Mouse (Mus musculus) liver, embryonic 12.5 days (tissue): Measurements from ENCODE around the gene Hoxd9. TPM values are rescaled to one million over a fixed set of nuclear protein-coding genes. Genes with fewer than 3 reads are reported as not detected.

ENCODE experiments used
- ATAC-seq: fragments of 200-750 bp; cut with Nextera tagmentation; 2 replicates; pipeline ENCODE4 v1.8.0; 2017; ENCODE audit warnings: moderate number of reproducible peaks, mild to moderate bottlenecking, moderate library complexity
- H3K27ac ChIP-seq: fragments of 300-500 bp; sonication (generic); 2 replicates; pipeline ENCODE4 v1.5.1; 2016; ENCODE audit warnings: mild to moderate bottlenecking
- H3K27me3 ChIP-seq: fragments of 300-500 bp; sonication (generic); replicated peaks from 2 replicates; pipeline ENCODE4 v1.6.1; 2016; ENCODE audit warnings: mild to moderate bottlenecking, moderate library complexity
- H3K36me3 ChIP-seq: fragments of 300-500 bp; sonication (generic); 2 replicates; pipeline ENCODE4 v1.6.1; 2016; ENCODE audit warnings: mild to moderate bottlenecking, moderate library complexity
- H3K4me1 ChIP-seq: fragments of 300-500 bp; sonication (generic); 2 replicates; pipeline ENCODE4 v1.6.1; 2016
- H3K4me2 ChIP-seq: fragments of 300-500 bp; sonication (generic); 2 replicates; pipeline ENCODE4 v1.6.1; 2016; ENCODE audit warnings: mild to moderate bottlenecking, moderate library complexity
- H3K4me3 ChIP-seq: fragments of 300-500 bp; sonication (generic); 2 replicates; pipeline ENCODE4 v1.5.1; 2016; ENCODE audit warnings: mild to moderate bottlenecking, moderate library complexity
- H3K9ac ChIP-seq: fragments of 300-500 bp; sonication (generic); 2 replicates; pipeline ENCODE4 v1.6.1; 2016; ENCODE audit warnings: mild to moderate bottlenecking, moderate library complexity
- H3K9me3 ChIP-seq: fragments of 300-500 bp; sonication (generic); replicated peaks from 2 replicates; pipeline ENCODE4 v1.6.1; 2016; ENCODE audit warnings: mild to moderate bottlenecking, moderate library complexity
- WGBS: fragments of 180-500 bp; shearing (Covaris S2); methylation state at CpG from one replicate; pipeline ENCODE4 v1.1.7; 2016; ENCODE audit not compliant: insufficient replicate concordance; 5-methylcytosine and 5-hydroxymethylcytosine counted together
- polyA plus RNA-seq: library from polyadenylated mRNA; unstranded; fragments of >200 nt; fragmentation: Nextera tagmentation; extraction: Ambion mirVana; gene quantifications from 2 replicates; pipeline ENCODE4 v1.2.1, GENCODE M21; 2016

Gene Hoxd9
- polyA plus RNA-seq, 1 experiment from 2014 or later: 0.06 TPM

- H3K27ac ChIP-seq: no peak overlapping the region
- WGBS: 31% methylated on average over 13 of the region's 13 CpGs
- no peak for ATAC-seq
- H3K4me1 ChIP-seq: peaks cover 5% of the 10 kb centered on the region; the same call in 1 of the 2 replicates
- H3K9ac ChIP-seq: no peak overlapping the region
- H3K27me3 ChIP-seq: peaks cover 98% of the 10 kb centered on the region
- H3K4me3 ChIP-seq: no peak overlapping the region
- no peaks in the 10 kb centered on the region for H3K36me3 ChIP-seq
- H3K9me3 ChIP-seq: no peaks in the 10 kb centered on the region
- no peak overlapping the region for H3K4me2 ChIP-seq
Observed at GRCm38 (mm10) chr2:74728303-74728680, 30.8 kb downstream of the Hoxd9 start.

GRCm38 (mm10) chr2:74730331-74730730, 32.8 kb downstream of the Hoxd9 start:
- H3K27ac ChIP-seq: no peak overlapping the region
- WGBS: 21% methylated on average over 8 of the region's 8 CpGs
- no peak for ATAC-seq
- no peak overlapping the region for H3K4me3 ChIP-seq
- H3K9ac ChIP-seq: no peak overlapping the region
- peaks cover 98% of the 10 kb centered on the region for H3K27me3 ChIP-seq
- H3K9me3 ChIP-seq: no peaks in the 10 kb centered on the region
- H3K4me2 ChIP-seq: no peak overlapping the region
- H3K36me3 ChIP-seq: no peaks in the 10 kb centered on the region
- H3K4me1 ChIP-seq: peaks cover 5% of the 10 kb centered on the region; the same call in 1 of the 2 replicates

- H3K27ac ChIP-seq: no peak overlapping the region
- H3K36me3 ChIP-seq: no peaks in the 10 kb centered on the region
- H3K4me1 ChIP-seq: peaks cover 5% of the 10 kb centered on the region; the same call in 1 of the 2 replicates
- peaks cover 98% of the 10 kb centered on the region for H3K27me3 ChIP-seq
- H3K4me2 ChIP-seq: no peak overlapping the region
- H3K9ac ChIP-seq: no peak overlapping the region
- H3K9me3 ChIP-seq: no peaks in the 10 kb centered on the region
- ATAC-seq: no peak
- H3K4me3 ChIP-seq: no peak overlapping the region
Observed at GRCm38 (mm10) chr2:74731055-74731454, 33.5 kb downstream of the Hoxd9 start.

- Histone ChIP-seq H3K9ac (no peak overlapping the region), H3K36me3 (no peaks in the 10 kb centered on the region), H3K4me2 (no peak overlapping the region), H3K9me3 (no peaks in the 10 kb centered on the region), H3K27ac (no peak overlapping the region), H3K4me3 (no peak overlapping the region), H3K4me1 (peaks cover 5% of the 10 kb centered on the region; the same call in 1 of the 2 replicates), H3K27me3 (peaks cover 98% of the 10 kb centered on the region)
- no peak for ATAC-seq
- WGBS: 22% methylated on average over 9 of the region's 9 CpGs
Observed at GRCm38 (mm10) chr2:74731799-74732512, 34.4 kb downstream of the Hoxd9 start.

- Histone ChIP-seq H3K36me3 (no peaks in the 10 kb centered on the region), H3K9me3 (no peaks in the 10 kb centered on the region), H3K27ac (no peak overlapping the region), H3K4me2 (peak overlapping the region; percentile 13), H3K4me3 (no peak overlapping the region), H3K4me1 (no peaks in the 10 kb centered on the region), H3K27me3 (peaks cover 98% of the 10 kb centered on the region), H3K9ac (no peak overlapping the region)
- WGBS: 2% methylated on average over 52 of the region's 52 CpGs
- no peak for ATAC-seq
Observed at GRCm38 (mm10) chr2:74732513-74733316, 35.2 kb downstream of the Hoxd9 start.

GRCm38 (mm10) chr2:74733317-74733661, 35.8 kb downstream of the Hoxd9 start:
- no peaks in the 10 kb centered on the region for H3K36me3 ChIP-seq
- H3K9me3 ChIP-seq: no peaks in the 10 kb centered on the region
- peaks cover 98% of the 10 kb centered on the region for H3K27me3 ChIP-seq
- H3K9ac ChIP-seq: no peak overlapping the region
- no peak overlapping the region for H3K4me2 ChIP-seq
- H3K27ac ChIP-seq: no peak overlapping the region
- no peak overlapping the region for H3K4me3 ChIP-seq
- no peaks in the 10 kb centered on the region for H3K4me1 ChIP-seq
- ATAC-seq: no peak
- under 1% methylated on average over 16 of the region's 16 CpGs for WGBS

- Histone ChIP-seq H3K27me3 (peaks cover 98% of the 10 kb centered on the region), H3K4me1 (no peaks in the 10 kb centered on the region), H3K4me3 (no peak overlapping the region), H3K9ac (no peak overlapping the region), H3K9me3 (no peaks in the 10 kb centered on the region), H3K27ac (no peak overlapping the region), H3K4me2 (no peak overlapping the region), H3K36me3 (no peaks in the 10 kb centered on the region)
- ATAC-seq: no peak
- WGBS: 2% methylated on average over 6 of the region's 6 CpGs
Observed at GRCm38 (mm10) chr2:74733765-74734164, 36.2 kb downstream of the Hoxd9 start.

GRCm38 (mm10) chr2:74734451-74734850, 36.9 kb downstream of the Hoxd9 start:
- no peak overlapping the region for H3K4me2 ChIP-seq
- no peak overlapping the region for H3K9ac ChIP-seq
- WGBS: 4% methylated on average over 13 of the region's 13 CpGs
- peaks cover 98% of the 10 kb centered on the region for H3K27me3 ChIP-seq
- no peaks in the 10 kb centered on the region for H3K4me1 ChIP-seq
- no peaks in the 10 kb centered on the region for H3K9me3 ChIP-seq
- no peak overlapping the region for H3K27ac ChIP-seq
- no peaks in the 10 kb centered on the region for H3K36me3 ChIP-seq
- H3K4me3 ChIP-seq: no peak overlapping the region
- no peak for ATAC-seq

GRCm38 (mm10) chr2:74734996-74735811, 37.7 kb downstream of the Hoxd9 start:
- H3K4me2 ChIP-seq: no peak overlapping the region
- no peaks in the 10 kb centered on the region for H3K9me3 ChIP-seq
- H3K4me3 ChIP-seq: no peak overlapping the region
- no peaks in the 10 kb centered on the region for H3K36me3 ChIP-seq
- WGBS: 5% methylated on average over 27 of the region's 27 CpGs
- no peaks in the 10 kb centered on the region for H3K4me1 ChIP-seq
- ATAC-seq: no peak
- H3K27me3 ChIP-seq: peaks cover 100% of the 10 kb centered on the region
- H3K9ac ChIP-seq: no peak overlapping the region
- no peak overlapping the region for H3K27ac ChIP-seq

- ATAC-seq: no peak
- Histone ChIP-seq H3K9me3 (no peaks in the 10 kb centered on the region), H3K4me2 (peak overlapping the region; percentile 27), H3K4me3 (peak overlapping the region; percentile 14), H3K9ac (no peak overlapping the region), H3K4me1 (no peaks in the 10 kb centered on the region), H3K27me3 (peaks cover 100% of the 10 kb centered on the region), H3K36me3 (no peaks in the 10 kb centered on the region), H3K27ac (no peak overlapping the region)
- WGBS: 1% methylated on average over 42 of the region's 42 CpGs
Observed at GRCm38 (mm10) chr2:74735851-74736687, 38.5 kb downstream of the Hoxd9 start.
